Mouse (Mus musculus) adrenal gland, postnatal 14 days (tissue): ENCODE results near the gene Rps12-ps3. TPM values are rescaled to one million over a fixed set of nuclear protein-coding genes. Genes with fewer than 3 reads are reported as not detected.

ENCODE experiments used
- DNase-seq: peaks from one replicate; pipeline ENCODE4 v3.0.0; 2021; ENCODE audit warnings: mixed read lengths
- long read RNA-seq, 2 experiments: library from polyadenylated mRNA; stranded (forward); transcript quantifications; one replicate each; pipeline ENCODE4 v2.0.0; 2021
- total RNA-seq: library from RNA; stranded (reverse); gene quantifications from 2 replicates; pipeline ENCODE4 v1.2.3, GENCODE M21; 2021

The Rps12-ps3 gene
- total RNA-seq = 557 and 670 TPM in 2 replicates
- long read RNA-seq, experiment 1, transcript Rps12-ps3-201 (1 exons, 494 nt) = major isoform, 15 of 15 reads
- long read RNA-seq, experiment 1, partial matches to known transcripts = 0 of 15 reads
- long read RNA-seq, experiment 1, other reads (novel, unspliced or antisense) = 0 of 15 reads
- long read RNA-seq, experiment 2, transcript Rps12-ps3-201 (1 exons, 494 nt) = major isoform, 7 of 7 reads
- long read RNA-seq, experiment 2, partial matches to known transcripts = 0 of 7 reads
- long read RNA-seq, experiment 2, other reads (novel, unspliced or antisense) = 0 of 7 reads

GRCm38 (mm10) chr19:59321990-59322389, at the start of gene Rps12-ps3:
Rps12-ps3 (plus strand) TSS chr19:59322290.
- DNase-seq = no peak

GRCm38 (mm10) chr19:59273190-59273589, 48.9 kb upstream of the Rps12-ps3 start:
- no peak for DNase-seq

GRCm38 (mm10) chr19:59276354-59276753, 45.7 kb upstream of the Rps12-ps3 start:
- no peak for DNase-seq

GRCm38 (mm10) chr19:59280841-59281240, 41.2 kb upstream of the Rps12-ps3 start:
- no peak for DNase-seq

- no peak for DNase-seq
These were observed 40.1 kb upstream of the Rps12-ps3 start for GRCm38 (mm10) chr19:59282001-59282400.

GRCm38 (mm10) chr19:59289042-59289441, 33.0 kb upstream of the Rps12-ps3 start:
- no peak for DNase-seq

- peak; percentile 14 for DNase-seq
These were observed 32.3 kb upstream of the Rps12-ps3 start for GRCm38 (mm10) chr19:59289811-59290210.

GRCm38 (mm10) chr19:59292183-59292839, 29.8 kb upstream of the Rps12-ps3 start:
- DNase-seq = no peak

- no peak for DNase-seq
These were observed 6.8 kb upstream of the Rps12-ps3 start for GRCm38 (mm10) chr19:59315308-59315707.

GRCm38 (mm10) chr19:59316571-59316970, 5.5 kb upstream of the Rps12-ps3 start:
- peak; percentile 27 for DNase-seq

GRCm38 (mm10) chr19:59330816-59331225, 8.7 kb downstream of the Rps12-ps3 start:
- DNase-seq = no peak

- DNase-seq = no peak
These were observed 14.6 kb downstream of the Rps12-ps3 start for GRCm38 (mm10) chr19:59336655-59337054.

GRCm38 (mm10) chr19:59337872-59338681, 16.0 kb downstream of the Rps12-ps3 start:
- DNase-seq = no peak

- no peak for DNase-seq
These were observed 17.8 kb downstream of the Rps12-ps3 start for GRCm38 (mm10) chr19:59339908-59340307.

- no peak for DNase-seq
These were observed 20.9 kb downstream of the Rps12-ps3 start for GRCm38 (mm10) chr19:59342964-59343363.

GRCm38 (mm10) chr19:59344304-59344711, 22.2 kb downstream of the Rps12-ps3 start:
- DNase-seq = peak; percentile 65

GRCm38 (mm10) chr19:59345081-59345657, 23.1 kb downstream of the Rps12-ps3 start:
- peak; percentile 76 for DNase-seq

- DNase-seq = peak; percentile 95
These were observed 23.7 kb downstream of the Rps12-ps3 start, which contains the start of gene Pdzd8 for GRCm38 (mm10) chr19:59345658-59346283. Pdzd8 (minus strand) TSS chr19:59345780.

GRCm38 (mm10) chr19:59346325-59346724, 24.2 kb downstream of the Rps12-ps3 start:
- no peak for DNase-seq

GRCm38 (mm10) chr19:59349329-59349960, 27.4 kb downstream of the Rps12-ps3 start:
- DNase-seq = no peak

- DNase-seq = no peak
These were observed 28.3 kb downstream of the Rps12-ps3 start for GRCm38 (mm10) chr19:59350273-59350903.
